Mouse (Mus musculus) leukemia stem cell, adult 10-12 weeks (primary cell): ENCODE results near the gene Emb. TPM values are rescaled to one million over a fixed set of nuclear protein-coding genes. Genes with fewer than 3 reads are reported as not detected.

ENCODE experiments used
- polyA plus RNA-seq: library from polyadenylated mRNA; stranded (reverse); fragments of >175 nt; gene quantifications from 2 replicates; pipeline ENCODE4 v1.2.3, GENCODE M21; 2012; ENCODE audit warnings: low replicate concordance

Gene Emb
- polyA plus RNA-seq: 3.0 and 7.1 TPM in 2 replicates

DNA sequence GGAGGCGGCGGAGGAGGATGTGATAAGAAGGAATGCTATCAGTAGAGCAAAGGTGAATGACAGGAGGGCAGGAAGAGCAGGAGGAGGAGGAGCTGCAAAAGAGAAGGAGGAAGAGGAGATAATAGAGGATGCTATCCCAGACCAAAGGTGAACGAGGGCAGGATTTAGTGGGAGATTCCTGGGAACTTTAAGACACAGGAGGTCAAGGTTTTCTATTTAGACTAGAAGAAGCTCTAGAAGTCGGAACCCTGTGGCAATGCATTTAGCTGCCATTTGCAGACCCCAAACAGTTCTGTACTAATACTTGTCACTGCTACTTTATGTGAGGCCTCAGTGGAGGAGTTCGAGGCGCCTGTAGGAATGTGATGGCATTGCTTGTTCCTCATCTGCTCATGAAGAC, at the start of gene Emb:
TSS of gene Emb (plus strand) at position 301 of the 400 bp plus-strand sequence.

DNA sequence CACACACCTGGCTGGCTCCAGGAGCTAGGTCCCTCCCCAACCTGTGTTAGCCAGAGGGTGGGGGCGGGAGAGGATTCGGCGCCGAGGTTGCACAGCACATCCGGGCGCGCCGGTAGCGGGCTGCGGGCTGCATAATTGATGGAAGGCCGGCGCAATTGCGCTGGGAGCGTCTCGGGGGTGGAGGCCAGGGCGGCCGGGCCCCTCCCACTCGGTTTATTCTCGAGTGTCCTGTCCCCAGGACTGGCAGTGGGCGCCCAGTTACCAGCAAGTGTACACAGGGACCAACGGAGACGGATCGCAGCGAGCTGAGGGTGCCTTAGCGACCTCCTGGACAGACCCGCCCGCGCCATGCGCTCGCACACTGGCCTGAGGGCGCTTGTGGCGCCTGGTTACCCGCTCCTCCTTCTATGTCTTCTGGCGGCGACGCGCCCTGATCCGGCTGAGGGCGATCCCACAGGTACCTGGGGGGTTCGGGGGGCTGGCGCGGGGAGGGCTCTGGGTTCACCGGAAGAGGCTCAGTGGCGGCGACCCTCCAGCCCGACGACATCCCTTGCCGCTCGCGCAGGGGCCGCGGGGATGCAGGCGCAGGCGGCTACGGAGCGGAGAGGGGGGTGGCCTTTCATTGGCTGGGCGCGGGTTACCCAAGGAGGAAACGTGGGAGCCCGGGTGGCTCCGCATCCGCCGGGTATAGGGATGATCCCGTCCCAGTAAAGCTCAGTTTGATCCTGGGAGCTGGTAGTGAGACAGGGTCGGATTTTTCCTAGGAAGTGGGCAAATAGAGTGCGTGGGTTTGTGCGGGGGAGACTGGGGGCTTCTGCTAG, 12.4 kb downstream of the Emb start, which contains the start of gene Gm17509:
TSS of gene Gm17509 (minus strand) at position 575 of the 821 bp plus-strand sequence.

Other genes starting within 250 kb of the Emb start
- gene Parp8, start 183.0 kb upstream of the Emb start, polyA plus RNA-seq: 0.52 and 0.61 TPM in 2 replicates
- gene Gm17509, start 12.5 kb downstream of the Emb start, polyA plus RNA-seq: 0.16 TPM in 1 of 2 replicates, not detected in the other